Mouse (Mus musculus) 3134 (cell line): ENCODE measurements around the gene Pik3r5.

Experiments used
- DNase-seq: peaks from one replicate; pipeline ENCODE4 v3.0.0-alpha.2; 2011; ENCODE audit warnings: low spot score; ENCODE audit not compliant: insufficient read length; ENCODE audit errors: extremely low read depth

Pik3r5 gene

DNA sequence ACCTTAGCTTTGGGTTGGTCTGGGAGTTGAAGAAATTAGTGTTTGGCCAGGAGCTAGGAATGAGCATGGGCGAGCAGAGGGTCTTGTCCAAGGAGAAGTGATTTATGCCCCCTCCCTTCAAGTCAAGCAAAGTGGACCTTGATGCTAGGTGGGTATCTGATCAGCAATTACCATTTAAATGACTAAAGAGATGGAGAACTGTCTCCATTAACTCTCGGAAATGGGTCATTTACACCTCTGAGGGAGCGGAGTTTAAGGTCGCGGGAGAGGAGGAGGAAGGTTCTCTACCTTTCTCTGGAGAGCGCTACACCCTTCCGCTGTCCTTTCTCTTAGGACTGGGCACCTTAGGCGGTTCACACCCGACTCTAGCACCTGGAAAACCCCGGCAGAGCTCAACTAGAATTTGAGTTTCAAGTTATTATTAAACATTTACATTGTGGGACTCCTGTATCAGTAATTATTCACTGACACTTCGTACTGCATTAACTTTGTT is 31.1 kb upstream of the Pik3r5 start, which contains the start of gene Ntn1:
Gene Ntn1 (minus strand): TSS at position 97 of the 493 bp plus-strand sequence.
- DNase-seq: no peak

- DNase-seq: no peak
Observed at GRCm38 (mm10) chr11:68401428-68401827, 30.5 kb upstream of the Pik3r5 start.

DNA sequence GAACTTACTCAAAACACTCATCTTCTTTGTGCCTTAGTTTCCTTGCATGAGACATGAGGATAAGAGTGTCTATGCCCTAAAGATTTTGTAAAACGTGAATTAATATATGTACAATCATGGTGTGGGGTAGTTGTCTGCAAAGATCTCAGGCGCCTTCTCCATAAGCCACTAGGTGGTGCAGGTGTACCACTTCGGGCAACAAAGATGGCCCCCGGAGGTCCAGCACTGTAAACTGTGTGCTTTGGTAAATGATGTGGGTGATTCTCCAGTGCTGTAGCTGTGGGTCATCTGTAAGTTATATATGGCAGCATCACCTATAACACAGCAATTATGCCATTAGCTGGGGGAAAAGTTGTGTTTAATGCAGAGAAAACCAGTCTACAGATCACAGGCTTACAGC is 27.7 kb upstream of the Pik3r5 start:
- DNase-seq: no peak

- DNase-seq: no peak
Observed at GRCm38 (mm10) chr11:68405576-68405975, 26.3 kb upstream of the Pik3r5 start.

GRCm38 (mm10) chr11:68407266-68407926 is 24.5 kb upstream of the Pik3r5 start:
- no peak for DNase-seq

DNA sequence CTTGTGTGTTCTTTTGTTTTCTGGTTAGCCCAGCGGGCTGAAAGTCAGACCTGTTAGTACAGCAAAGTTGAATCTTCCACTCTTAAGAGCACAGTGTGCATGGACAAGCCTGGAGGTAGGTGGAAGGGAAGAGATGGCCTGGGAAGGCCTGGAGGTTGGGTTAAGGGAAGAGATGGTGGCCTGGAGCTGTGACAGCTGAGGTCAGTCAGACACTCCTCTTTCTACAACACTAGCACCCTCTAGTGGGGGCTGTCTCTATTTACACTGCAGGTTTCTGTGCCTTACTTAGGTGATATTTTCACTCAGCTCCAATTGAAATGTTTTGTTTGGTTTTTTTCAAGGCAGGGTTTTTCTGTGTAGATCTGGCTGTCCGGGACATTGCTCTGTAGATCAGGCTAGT is 23.8 kb upstream of the Pik3r5 start:
- no peak for DNase-seq

- no peak for DNase-seq
Observed at GRCm38 (mm10) chr11:68417001-68417400, 14.9 kb upstream of the Pik3r5 start.

GRCm38 (mm10) chr11:68417831-68418230 is 14.1 kb upstream of the Pik3r5 start:
- DNase-seq: peak; percentile 39

DNA sequence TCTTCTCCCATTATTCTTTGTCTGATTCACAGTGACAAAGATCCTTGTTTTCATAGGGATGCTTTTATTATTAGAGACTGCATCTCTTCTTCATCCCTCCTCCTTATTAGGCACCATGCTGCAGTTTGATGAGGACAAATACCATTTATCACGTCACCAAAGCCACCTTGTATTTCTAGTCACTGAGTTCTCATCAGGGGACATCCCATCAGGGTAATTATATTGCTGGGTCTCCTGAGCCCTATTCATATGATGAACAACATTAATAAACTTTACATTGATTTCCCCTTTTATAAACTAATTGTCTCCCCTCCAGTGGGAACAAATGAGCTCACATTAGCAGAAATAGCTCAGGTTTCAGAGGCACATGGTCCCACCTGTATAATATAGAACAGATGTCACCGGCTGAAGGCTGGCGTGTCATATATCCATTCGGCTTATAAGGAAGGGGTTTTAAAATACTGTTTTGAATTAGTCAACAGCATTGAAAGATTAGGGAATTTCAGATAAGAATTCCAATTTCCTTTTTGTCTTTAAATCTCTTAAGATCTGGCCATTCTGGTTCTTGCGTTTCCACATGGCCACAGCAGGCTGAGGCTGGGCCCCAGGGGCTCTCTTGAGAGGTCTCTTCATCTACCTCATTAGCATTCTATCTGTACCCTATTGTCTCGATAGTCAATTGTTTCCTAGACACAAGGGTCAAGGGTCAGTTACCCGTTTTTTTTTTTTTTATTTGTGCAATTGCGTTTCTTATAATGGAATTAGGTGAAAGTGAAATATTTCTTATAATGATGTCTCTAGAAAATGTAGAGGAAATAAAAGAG is 6.2 kb upstream of the Pik3r5 start:
- no peak for DNase-seq

- DNase-seq: peak; percentile 22
Observed at GRCm38 (mm10) chr11:68427083-68427570, 4.8 kb upstream of the Pik3r5 start.

- DNase-seq: no peak
Observed at GRCm38 (mm10) chr11:68430662-68431061, 1.3 kb upstream of the Pik3r5 start.

GRCm38 (mm10) chr11:68432361-68433021 is 570 bp downstream of the Pik3r5 start:
- DNase-seq: no peak

- DNase-seq: no peak
Observed at GRCm38 (mm10) chr11:68433534-68433933, 1.6 kb downstream of the Pik3r5 start.

DNA sequence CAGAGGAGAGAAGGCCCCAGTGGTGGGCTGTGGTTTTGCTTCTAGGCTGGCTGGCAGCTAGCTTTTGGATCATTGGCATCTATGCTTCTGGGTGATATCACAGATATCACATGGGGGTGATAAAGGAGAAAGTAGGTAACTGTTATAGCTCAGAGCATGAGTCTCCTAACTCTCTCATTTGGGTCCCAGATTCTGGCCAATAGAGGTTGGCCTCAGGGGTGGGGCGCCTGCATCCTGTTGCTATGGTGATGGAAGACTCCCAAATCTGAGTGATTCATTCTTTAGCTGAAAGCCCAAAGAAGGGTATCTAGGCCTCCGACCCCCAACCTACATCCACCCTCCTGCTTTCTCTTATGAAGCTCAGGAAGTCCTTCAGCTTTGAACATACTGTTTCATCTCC is 2.8 kb downstream of the Pik3r5 start:
- DNase-seq: no peak

GRCm38 (mm10) chr11:68435601-68436000 is 3.7 kb downstream of the Pik3r5 start:
- no peak for DNase-seq

DNA sequence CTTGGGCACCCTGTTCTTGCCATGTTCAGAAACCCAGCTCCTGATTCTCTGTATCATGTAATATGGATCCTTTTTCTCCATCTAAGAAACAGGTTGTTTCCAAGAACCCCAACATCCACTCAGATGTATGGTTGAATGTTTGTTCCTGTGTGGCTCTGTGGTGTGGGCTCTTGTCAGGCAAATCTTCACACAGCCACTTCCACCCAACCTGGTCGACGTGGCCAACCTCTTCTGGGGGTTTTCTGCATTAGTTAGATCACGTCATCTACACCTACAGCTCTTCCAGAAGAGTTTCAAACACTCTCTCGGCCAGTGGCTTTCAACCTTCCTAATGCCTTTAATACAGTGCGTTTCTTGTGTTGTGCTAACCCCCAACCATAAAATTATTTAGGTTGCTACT is 4.5 kb downstream of the Pik3r5 start:
- DNase-seq: no peak

DNA sequence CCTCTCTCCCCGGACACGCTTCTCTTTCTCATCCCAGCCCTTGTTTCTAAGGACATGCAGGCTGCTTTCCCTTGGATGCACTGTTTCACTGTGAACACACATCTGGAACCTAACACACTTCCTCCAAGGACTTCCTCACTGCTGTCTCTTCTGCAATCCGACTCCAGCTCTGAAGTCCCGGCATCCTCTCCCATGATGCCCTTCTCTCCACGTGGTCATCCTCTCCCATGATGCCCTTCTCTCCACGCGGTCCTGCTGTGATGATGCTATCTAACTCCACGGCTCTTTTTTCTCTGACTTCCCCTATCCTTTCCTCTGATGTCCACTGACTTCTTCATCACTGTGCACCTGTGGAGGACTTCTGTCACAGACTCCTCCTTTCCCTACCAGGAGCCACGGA is 8.2 kb downstream of the Pik3r5 start:
- no peak for DNase-seq

GRCm38 (mm10) chr11:68440965-68441364 is 9.0 kb downstream of the Pik3r5 start:
- no peak for DNase-seq

GRCm38 (mm10) chr11:68442346-68442745 is 10.4 kb downstream of the Pik3r5 start:
- no peak for DNase-seq

GRCm38 (mm10) chr11:68442983-68443638 is 11.2 kb downstream of the Pik3r5 start:
- no peak for DNase-seq

- peak; percentile 54 for DNase-seq
Observed at GRCm38 (mm10) chr11:68445901-68446300, 14.0 kb downstream of the Pik3r5 start.
